Mouse (Mus musculus) kidney, postnatal 10 days (tissue): ENCODE results near the gene Ms4a4b.
"Not testable (repeated sequence)": the region's sequence is repeated elsewhere in the genome, so short reads cannot be mapped to it uniquely, and the experiment has no call there.

Experiments
- DNase-seq: peaks from one replicate; pipeline ENCODE4 v3.0.0; 2021; ENCODE audit warnings: mixed read lengths

Gene Ms4a4b

DNA sequence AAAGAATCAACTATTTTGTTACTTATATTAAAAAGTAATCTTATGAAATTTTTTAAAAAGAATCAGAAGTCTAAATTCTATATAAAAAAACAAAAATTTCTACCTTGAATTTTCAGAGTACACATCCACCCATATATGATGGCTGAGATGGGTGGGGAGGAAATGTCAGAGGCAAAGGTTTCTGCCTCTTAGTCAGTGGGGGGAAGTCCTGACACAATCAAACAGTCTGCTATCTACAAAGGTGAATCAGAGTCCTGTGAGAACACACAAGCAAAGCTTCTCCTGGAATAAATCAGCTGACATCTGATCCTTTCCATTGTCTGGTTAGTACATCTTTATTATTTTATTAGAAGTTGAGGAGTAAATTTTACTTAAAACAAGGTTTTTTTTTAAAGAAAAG lies at the start of gene Ms4a4b:
TSS of gene Ms4a4b (plus strand) at position 216 of the 400 bp plus-strand sequence.
- DNase-seq, result no peak

DNA sequence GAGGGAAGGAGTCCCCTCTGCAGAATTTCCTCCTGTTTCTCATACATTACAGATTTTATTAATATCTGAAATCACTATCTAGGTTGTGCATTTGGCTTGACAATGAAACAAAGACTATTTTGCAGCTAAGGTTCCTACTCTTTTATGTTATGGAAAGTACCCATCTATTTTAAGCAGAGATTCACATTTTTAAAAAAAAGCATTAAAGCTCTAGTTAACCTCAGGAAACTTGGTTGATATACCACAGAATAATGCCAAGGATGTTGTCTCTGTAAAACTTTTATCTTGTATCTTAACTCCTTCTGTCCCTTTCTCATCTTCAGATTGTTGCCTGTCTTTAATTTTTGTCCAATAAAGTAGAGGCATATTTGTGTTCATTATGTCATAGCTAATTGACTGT lies 47.6 kb upstream of the Ms4a4b start:
- no peak for DNase-seq

DNA sequence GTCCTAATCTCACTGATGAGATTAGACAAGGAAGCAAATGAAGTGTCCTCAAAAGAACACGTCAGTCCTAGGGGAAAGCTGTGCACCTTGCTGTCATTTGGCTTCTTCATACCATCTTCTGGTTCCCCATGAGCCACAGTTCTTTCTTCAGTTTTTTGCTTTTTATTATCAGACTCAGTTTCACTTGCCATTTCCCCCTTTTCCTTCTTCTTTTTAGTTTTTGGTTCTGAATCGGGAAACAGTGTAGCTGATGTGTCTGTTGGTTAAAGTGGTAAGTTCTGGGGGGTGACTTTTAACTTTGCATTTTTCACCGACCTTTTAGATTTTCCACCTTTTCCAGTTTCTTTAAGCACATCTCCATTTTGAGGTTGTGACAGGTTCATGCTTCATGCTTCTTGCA lies 38.8 kb upstream of the Ms4a4b start, which contains the start of gene Ms4a4c:
TSS of gene Ms4a4c (plus strand) at position 244 of the 400 bp plus-strand sequence.
- no peak for DNase-seq

DNA sequence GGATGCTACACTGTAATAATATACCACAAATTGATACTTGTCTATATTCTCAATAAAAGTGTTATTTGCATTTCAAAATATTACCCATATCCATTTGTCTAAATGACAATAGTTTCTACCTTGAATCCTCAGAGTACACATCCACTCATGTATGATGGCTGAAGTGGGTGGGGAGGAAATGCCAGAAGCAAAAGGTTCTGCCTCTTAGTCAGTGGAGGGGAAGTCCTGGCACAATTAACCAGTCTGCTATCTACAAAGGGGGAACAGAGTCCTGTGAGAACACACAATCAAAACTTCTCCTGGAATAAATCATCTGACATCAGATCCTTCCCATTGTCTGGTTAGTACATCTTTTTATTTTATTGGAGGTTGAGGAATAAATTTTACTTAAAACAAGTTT lies 35.9 kb upstream of the Ms4a4b start:
- DNase-seq, result no peak

GRCm38 (mm10) chr19:11408591-11408990 lies 34.8 kb upstream of the Ms4a4b start:
- DNase-seq, result no peak

DNA sequence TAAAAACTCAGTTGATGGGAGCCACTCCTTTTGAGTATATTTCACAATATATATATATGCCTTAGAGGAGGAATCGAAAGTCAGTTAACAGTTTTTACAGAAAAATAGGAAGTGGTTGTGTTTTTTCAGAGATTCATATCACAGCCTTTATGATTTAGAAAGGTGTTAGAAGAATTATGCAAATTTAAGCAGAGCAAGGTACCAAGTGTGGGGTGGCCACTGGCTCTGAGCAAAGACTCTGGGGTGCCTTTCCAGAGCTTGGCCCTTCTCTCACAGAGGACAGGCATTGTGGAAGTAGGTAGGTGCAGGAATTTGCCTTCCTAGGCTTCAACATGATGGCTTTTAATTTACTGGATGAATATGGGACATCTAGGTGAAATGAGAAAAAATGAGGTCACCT lies 31.7 kb upstream of the Ms4a4b start:
- no peak for DNase-seq

DNA sequence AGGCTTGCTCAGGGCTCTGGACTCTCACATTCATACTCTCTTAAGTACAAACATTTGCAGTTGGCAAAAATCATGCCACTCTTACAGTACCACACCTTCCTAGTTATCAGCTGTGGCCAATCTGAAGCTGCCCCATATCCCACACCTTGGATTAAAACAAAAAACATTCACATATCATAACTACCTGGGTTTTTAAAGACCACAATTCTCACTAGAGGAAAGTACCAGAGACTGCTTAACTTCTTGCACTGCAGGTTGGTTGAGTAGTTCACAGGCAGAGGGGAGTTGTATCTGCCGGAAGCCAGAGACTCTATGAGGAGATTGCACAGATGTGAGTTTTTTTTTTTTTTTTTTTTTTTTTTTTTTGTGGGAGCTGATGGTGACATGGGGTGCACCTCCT lies 29.3 kb upstream of the Ms4a4b start:
- DNase-seq, result no peak

DNA sequence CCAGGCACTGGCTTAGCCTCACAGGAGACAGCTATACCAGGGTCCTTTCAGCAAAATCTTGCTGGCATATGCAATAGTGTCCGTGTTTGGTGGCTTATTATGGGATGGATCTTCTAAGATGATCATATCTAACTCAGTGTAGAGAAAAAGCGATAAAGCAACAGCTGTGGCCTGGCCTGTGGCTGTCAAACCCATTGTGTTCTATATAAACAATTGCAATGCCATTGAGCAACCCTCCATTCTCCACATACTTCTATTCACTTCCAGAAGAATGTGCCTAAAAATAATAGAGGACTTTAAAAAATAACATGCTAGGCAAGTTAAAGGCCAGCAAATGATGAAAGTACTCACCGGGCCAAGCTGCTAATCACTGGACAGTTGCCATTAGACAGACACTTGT lies 27.8 kb upstream of the Ms4a4b start:
- DNase-seq, result no peak

GRCm38 (mm10) chr19:11418865-11419264 lies 24.5 kb upstream of the Ms4a4b start:
- DNase-seq, result not testable (repeated sequence)

GRCm38 (mm10) chr19:11431209-11431608 lies 12.1 kb upstream of the Ms4a4b start:
- DNase-seq, result not testable (repeated sequence)

DNA sequence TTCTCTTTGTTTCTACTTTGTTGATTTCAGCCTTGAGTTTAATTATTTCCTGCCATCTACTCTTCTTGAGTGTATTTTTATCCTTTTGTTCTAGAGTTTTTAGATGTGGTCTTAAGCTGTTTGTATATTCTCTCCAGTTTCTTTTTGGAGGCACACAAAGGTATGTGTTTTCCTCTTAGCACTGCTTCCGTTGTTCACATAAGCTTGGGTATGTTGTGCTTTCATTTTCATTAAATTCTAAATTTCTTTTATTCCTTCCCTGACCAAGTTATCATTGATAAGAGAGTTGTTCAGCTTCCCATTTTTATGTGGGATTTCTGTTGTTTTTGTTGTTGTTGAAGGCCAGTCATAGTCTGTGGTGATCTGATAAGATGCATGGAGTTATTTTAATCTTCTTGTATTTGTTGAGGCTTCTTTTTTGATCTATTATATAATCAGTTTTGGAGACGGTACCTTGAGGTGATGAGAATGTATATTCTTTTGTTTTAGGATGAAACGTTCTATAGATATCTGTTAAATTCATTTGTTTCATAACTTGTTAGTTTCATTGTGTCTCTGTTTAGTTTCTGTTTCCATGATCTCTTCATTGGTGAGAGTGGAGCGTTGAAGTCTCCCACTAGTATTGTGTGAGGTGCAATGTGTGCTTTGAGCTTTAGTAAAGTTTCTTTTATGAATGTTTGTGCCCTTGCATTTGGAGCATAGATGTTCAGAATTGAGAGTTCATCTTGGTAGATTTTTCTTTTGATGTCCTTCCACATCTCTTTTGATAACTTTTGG lies 8.1 kb upstream of the Ms4a4b start:
- DNase-seq, result no peak

GRCm38 (mm10) chr19:11443964-11444363 lies 611 bp downstream of the Ms4a4b start:
- DNase-seq, result no peak

- no peak for DNase-seq
Measured at GRCm38 (mm10) chr19:11447238-11447637, 3.9 kb downstream of the Ms4a4b start.

DNA sequence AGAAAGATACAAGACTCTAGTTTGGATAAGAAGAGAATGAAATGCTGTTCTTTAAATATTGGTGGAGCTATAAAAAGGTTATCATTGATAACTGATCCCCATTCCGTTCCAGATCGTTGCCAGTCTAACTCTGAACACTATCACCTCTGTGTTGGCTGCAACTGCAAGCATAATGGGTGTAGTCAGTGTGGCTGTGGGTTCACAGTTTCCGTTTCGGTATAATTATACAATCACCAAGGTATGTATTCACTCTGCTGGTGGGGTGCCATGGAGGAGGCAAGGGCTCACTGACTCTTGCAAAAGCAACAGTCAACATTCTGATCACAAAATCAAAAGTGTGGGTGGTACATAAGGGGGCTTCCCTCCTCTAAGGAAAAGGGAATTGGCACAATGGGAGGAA lies 15.7 kb downstream of the Ms4a4b start:
- DNase-seq, result not testable (repeated sequence)

GRCm38 (mm10) chr19:11464795-11465194 lies 21.4 kb downstream of the Ms4a4b start:
- not testable (repeated sequence) for DNase-seq

DNA sequence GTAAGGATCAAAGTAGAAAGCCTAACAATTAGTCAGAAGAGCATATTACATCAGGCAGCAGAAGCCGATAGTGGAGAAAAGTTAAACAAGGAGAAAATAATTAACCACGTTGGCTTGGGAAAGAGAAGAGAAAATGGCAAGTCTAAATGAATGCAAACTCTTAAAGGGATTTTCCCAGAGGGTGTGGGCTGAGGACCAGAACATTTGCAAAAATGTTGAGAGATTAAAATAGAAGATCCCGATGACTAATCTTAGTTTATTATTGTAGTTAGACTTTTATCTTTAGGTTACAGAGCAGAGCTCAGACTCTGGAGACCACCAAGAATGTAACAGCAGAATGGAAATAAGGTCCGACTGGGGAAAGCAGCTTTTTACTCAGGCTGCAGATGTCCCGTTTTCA lies 23.1 kb downstream of the Ms4a4b start:
- DNase-seq, result no peak

DNA sequence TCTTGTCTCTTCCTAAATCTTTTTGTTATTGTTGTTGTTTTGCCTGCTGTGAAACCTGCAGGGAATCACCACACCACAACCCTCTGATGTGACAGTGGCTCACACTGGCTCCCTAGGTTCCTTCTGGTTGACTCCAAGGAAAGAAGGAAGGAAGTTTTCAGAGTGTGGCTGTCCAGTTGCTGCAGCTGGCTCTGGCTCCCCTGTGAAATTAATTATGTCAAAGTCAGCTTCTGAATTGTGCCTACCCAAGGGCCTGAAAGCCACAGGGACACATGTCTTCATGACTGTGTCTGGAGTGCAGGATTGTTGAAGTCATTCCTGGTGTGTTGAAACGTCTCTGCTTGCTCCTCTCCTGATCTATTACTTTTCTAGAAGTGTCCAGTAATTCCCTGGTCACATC lies 25.0 kb downstream of the Ms4a4b start:
- not testable (repeated sequence) for DNase-seq

DNA sequence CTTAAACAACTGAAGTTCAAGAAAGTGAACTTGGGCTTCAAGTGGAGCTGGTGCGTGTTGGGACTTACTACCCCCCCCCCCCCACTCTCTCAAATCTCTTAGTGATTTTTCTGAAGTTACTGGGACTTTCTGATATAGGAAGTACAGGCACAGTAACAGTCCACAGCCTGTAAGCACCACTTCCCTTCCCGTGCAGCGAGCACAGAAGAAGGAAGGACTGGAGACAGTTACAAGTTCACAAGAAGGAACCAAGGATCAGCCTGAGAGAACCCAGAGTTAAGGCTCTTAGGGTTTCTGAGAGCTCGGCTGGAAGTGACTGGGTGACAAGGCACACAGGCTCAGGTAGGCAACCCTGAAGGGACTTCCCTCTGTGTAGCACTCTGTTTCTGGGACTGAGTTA lies 25.9 kb downstream of the Ms4a4b start, which contains the start of gene Ms4a6c:
TSS of gene Ms4a6c (plus strand) at position 152 of the 400 bp plus-strand sequence.
- not testable (repeated sequence) for DNase-seq

- no peak for DNase-seq
Measured at GRCm38 (mm10) chr19:11479714-11480113, 36.4 kb downstream of the Ms4a4b start.

- no peak for DNase-seq
Measured at GRCm38 (mm10) chr19:11482684-11483083, 39.3 kb downstream of the Ms4a4b start.

GRCm38 (mm10) chr19:11483941-11484340 lies 40.6 kb downstream of the Ms4a4b start:
- DNase-seq, result no peak

- DNase-seq, result no peak
Measured at GRCm38 (mm10) chr19:11484388-11484787, 41.0 kb downstream of the Ms4a4b start.

- no peak for DNase-seq
Measured at GRCm38 (mm10) chr19:11485266-11485665, 41.9 kb downstream of the Ms4a4b start.

DNA sequence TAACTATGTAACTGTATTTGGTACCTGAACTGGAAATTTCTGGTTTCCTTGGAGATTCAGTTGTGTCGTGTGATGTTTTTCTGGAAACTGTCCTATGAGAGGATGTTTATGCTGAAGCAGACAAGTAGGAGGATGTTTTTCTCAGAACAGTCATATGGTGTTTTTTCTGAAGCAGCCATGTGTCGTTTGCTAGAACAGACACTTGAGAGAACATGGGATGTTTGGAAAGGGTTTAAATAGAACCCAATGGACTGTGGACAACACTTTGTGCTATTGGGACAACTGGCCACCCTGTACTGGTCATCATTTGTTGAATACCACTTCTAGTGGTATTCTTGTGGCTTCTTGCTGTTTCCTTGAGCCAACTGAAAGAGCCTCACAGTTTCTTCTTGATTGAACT lies 42.4 kb downstream of the Ms4a4b start, which contains the start of gene Gm8369:
TSS of gene Gm8369 (plus strand) at position 193 of the 400 bp plus-strand sequence.
- DNase-seq, result no peak

GRCm38 (mm10) chr19:11486599-11486998 lies 43.2 kb downstream of the Ms4a4b start:
- DNase-seq, result no peak
